Mouse (Mus musculus) olfactory bulb, adult 2 months (tissue): Measurements from ENCODE around the gene Ghr.

Experiments used
- CTCF ChIP-seq: fragments of 200-500 bp; IDR thresholded peaks from 2 replicates; pipeline ENCODE4 v1.5.1; 2012; ENCODE audit warnings: low read depth, mild to moderate bottlenecking, low read length, moderate library complexity; ENCODE audit not compliant: insufficient read depth
- POLR2A ChIP-seq: fragments of 200-500 bp; IDR thresholded peaks from 2 replicates; pipeline ENCODE4 v1.6.1; 2012; ENCODE audit warnings: mild to moderate bottlenecking, low read depth, low read length, moderate library complexity; ENCODE audit not compliant: insufficient read depth

DNA sequence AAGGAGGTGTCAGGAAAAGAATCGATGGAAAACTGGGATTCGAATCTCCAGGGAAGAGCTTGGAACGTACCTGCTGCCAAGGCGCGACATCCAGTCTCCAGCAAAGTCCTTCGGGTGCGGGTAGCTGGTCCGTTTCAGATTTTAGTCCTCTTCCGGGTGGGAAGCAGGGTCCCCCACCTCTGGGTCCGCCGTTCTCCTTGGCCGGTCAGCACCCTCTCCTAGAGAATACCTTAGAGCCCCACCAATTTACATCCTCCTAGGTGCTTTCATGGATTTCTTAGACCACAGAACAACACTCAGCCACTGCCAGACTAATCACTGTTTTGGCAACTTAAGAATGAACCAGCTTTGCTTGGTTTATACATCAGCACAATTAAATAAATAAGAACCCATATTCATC lies 279.9 kb downstream of the Ghr start, which contains the start of gene Ccdc152:
- TF ChIP-seq POLR2A (no peak), CTCF (no peak)
